8 mouse cellular contexts compared by ENCODE assay signal in genomic region chr2:85061107-85061541, GRCm38 (mm10). TPM values are rescaled to one million over a fixed set of nuclear protein-coding genes. Genes with fewer than 3 reads are reported as not detected.
DNase-seq lines count a peak whose midpoint lies in the region; ATAC-seq and TF ChIP-seq lines count a peak whose summit lies in the region.

No protein-coding gene starts in this region.

- no peak for ATAC-seq in heart, postnatal 0 days (ENCODE audit: insufficient read depth, low read depth)
- peak; percentile 64; the same call in 1 of the 2 replicates for ATAC-seq in limb, embryonic 11.5 days (ENCODE audit: insufficient number of reproducible peaks, low FRiP score, low TSS enrichment, low read depth)
- ATAC-seq in cerebellum, adult (ENCODE audit: insufficient number of reproducible peaks, low FRiP score, low TSS enrichment), result no peak

- no peak for TF ChIP-seq EP300 in heart, postnatal 0 days (IDR thresholded peaks at IDR 0.05; ENCODE audit: low read depth)

- no peak for DNase-seq in heart, embryonic 10.5 days (ENCODE audit: low spot score)
- no peak for DNase-seq in heart, postnatal 25 days (ENCODE audit: low spot score)
- DNase-seq in adrenal gland, postnatal 25 days, result peak; percentile 60
- DNase-seq in heart, postnatal 0 days (ENCODE audit: low spot score), result no peak
- peak; percentile 31 for DNase-seq in limb, embryonic 11.5 days (ENCODE audit: low spot score)
- no peak for DNase-seq in layer of hippocampus, postnatal 36 days

- H3K9me3 ChIP-seq in heart, embryonic 10.5 days, result no peaks in the 10 kb centered on the region
- no peaks in the 10 kb centered on the region for H3K9me3 ChIP-seq in heart, postnatal 0 days (replicated peaks; ENCODE audit: control insufficient read depth, low read length)
- no peaks in the 10 kb centered on the region for H3K9me3 ChIP-seq in limb, embryonic 11.5 days (ENCODE audit: control insufficient read depth, low read length)

- H3K79me2 ChIP-seq in myocyte (ENCODE audit: control insufficient read depth, insufficient read depth), result peaks cover 40% of the 10 kb centered on the region

- no peak for TF ChIP-seq POLR2A in myocyte (IDR thresholded peaks at IDR 0.05; ENCODE audit: insufficient read length, low read depth)

- intact Hi-C loops in heart, postnatal 25 days (cut with DNase I), result no loop called here

- peaks cover 23% of the 10 kb centered on the region for H3K4me1 ChIP-seq in heart, embryonic 10.5 days
- H3K4me1 ChIP-seq in heart, postnatal 0 days (ENCODE audit: control insufficient read depth, insufficient read depth), result peaks cover 5% of the 10 kb centered on the region
- no peaks in the 10 kb centered on the region for H3K4me1 ChIP-seq in limb, embryonic 11.5 days (ENCODE audit: control insufficient read depth, insufficient read depth, low read length)

- peaks cover 86% of the 10 kb centered on the region for H3K36me3 ChIP-seq in heart, embryonic 10.5 days
- peaks cover 58% of the 10 kb centered on the region for H3K36me3 ChIP-seq in heart, postnatal 0 days (replicated peaks; ENCODE audit: control insufficient read depth, insufficient read depth, low read length)
- peaks cover 15% of the 10 kb centered on the region for H3K36me3 ChIP-seq in limb, embryonic 11.5 days (ENCODE audit: control insufficient read depth, insufficient read depth, low read length)
- H3K36me3 ChIP-seq in myocyte (ENCODE audit: control insufficient read depth, insufficient read depth), result peaks cover 63% of the 10 kb centered on the region

- H3K9ac ChIP-seq in heart, postnatal 0 days (replicated peaks; ENCODE audit: low read depth, low read length), result peak overlapping the region; percentile 52
- peak overlapping the region; percentile 2; the same call in 1 of the 2 replicates for H3K9ac ChIP-seq in limb, embryonic 11.5 days (ENCODE audit: low read length)

- H3K4me3 ChIP-seq in heart, embryonic 10.5 days, result peak overlapping the region; percentile 59
- H3K4me3 ChIP-seq in heart, postnatal 0 days (ENCODE audit: low read depth, low read length), result peak overlapping the region; percentile 42
- H3K4me3 ChIP-seq in limb, embryonic 11.5 days (ENCODE audit: low read depth, low read length), result peak overlapping the region; percentile 19
- peak overlapping the region; percentile 28 for H3K4me3 ChIP-seq in myocyte

- H3K4me2 ChIP-seq in heart, postnatal 0 days (ENCODE audit: low read depth, low read length), result peak overlapping the region; percentile 63
- peak overlapping the region; percentile 36 for H3K4me2 ChIP-seq in limb, embryonic 11.5 days (ENCODE audit: low read depth, severe bottlenecking)
- peak overlapping the region; percentile 85 for H3K4me2 ChIP-seq in myocyte (ENCODE audit: low read depth)

- 21% methylated on average over 10 of the region's 10 CpGs for WGBS in heart, embryonic 10.5 days
- WGBS in heart, postnatal 0 days, result 14% methylated on average over 10 of the region's 10 CpGs
- WGBS in limb, embryonic 11.5 days, result 16% methylated on average over 10 of the region's 10 CpGs

- H3K27ac ChIP-seq in heart, embryonic 10.5 days, result peak overlapping the region; percentile 76
- H3K27ac ChIP-seq in heart, postnatal 0 days (ENCODE audit: low read depth), result 0 out of 2 replicates have a peak overlapping the region, but pooled peaks have one; percentile 31
- no peak overlapping the region; the same call in 1 of the 2 replicates for H3K27ac ChIP-seq in limb, embryonic 11.5 days (replicated peaks; ENCODE audit: low read depth, low read length)

- H3ac ChIP-seq in myocyte (ENCODE audit: control insufficient read depth, insufficient read length), result peak overlapping the region; percentile 35

- H3K27me3 ChIP-seq in heart, embryonic 10.5 days (ENCODE audit: insufficient read depth, poor library complexity, severe bottlenecking), result no peaks in the 10 kb centered on the region
- no peaks in the 10 kb centered on the region for H3K27me3 ChIP-seq in heart, postnatal 0 days (ENCODE audit: control insufficient read depth, insufficient read depth, low read length)
- H3K27me3 ChIP-seq in limb, embryonic 11.5 days (ENCODE audit: control insufficient read depth, insufficient read depth, low read length), result no peaks in the 10 kb centered on the region
- no peaks in the 10 kb centered on the region for H3K27me3 ChIP-seq in myocyte (ENCODE audit: control insufficient read depth, insufficient read depth, insufficient read length)

- no peak for TF ChIP-seq CTCF in heart, postnatal 0 days (IDR thresholded peaks at IDR 0.05; ENCODE audit: low read depth)

TF ChIP-seq in myocyte, 11 proteins besides CTCF, POLR2A, EP300 and RAD21:
- peak; percentile 34 for TF ChIP-seq POLR2AphosphoS2 (IDR thresholded peaks at IDR 0.05; ENCODE audit: insufficient read length, low read depth)
- no peak for TF ChIP-seq SRF (IDR thresholded peaks at IDR 0.05; ENCODE audit: control insufficient read depth, insufficient read length, low read depth)
- TF ChIP-seq CEBPB (IDR thresholded peaks at IDR 0.05; ENCODE audit: insufficient read depth, poor library complexity, severe bottlenecking), result peak; percentile 82

RNA-seq across cellular contexts. Expression of gene Tnks1bp1, which starts 13.3 kb away (rescaled TPM):
- polyA plus RNA-seq in heart, embryonic 10.5 days (2016; fragmentation: Nextera tagmentation; extraction: Ambion mirVana), result 24.7 and 25.9 TPM in 2 replicates
- total RNA-seq in heart, postnatal 25 days (2021), result 10 to 100 TPM; 63.2 to 65.0 TPM
- 80.1 and 137 TPM in 2 replicates for total RNA-seq in adrenal gland, postnatal 25 days (2021)
- 40.5 and 69.5 TPM in 2 replicates for total RNA-seq in heart, postnatal 0 days (2014; rRNA removed; ENCODE audit: low replicate concordance)
- polyA plus RNA-seq in heart, postnatal 0 days (2015; fragmentation: Nextera tagmentation; extraction: Ambion mirVana), result 15.4 and 17.7 TPM in 2 replicates
- polyA plus RNA-seq in limb, embryonic 11.5 days (2014; fragmentation: Nextera tagmentation; extraction: Ambion mirVana), result 6.7 and 7.0 TPM in 2 replicates
- polyA plus RNA-seq in myocyte (2012; fragmentation: generic; extraction: Trizol), result 84.0 TPM
- total RNA-seq in layer of hippocampus, postnatal 36 days (2021), result 100 to 1,000 TPM; 159 to 174 TPM

RNA-seq across cellular contexts. Expression of gene P2rx3, which starts 23.9 kb away (rescaled TPM):
- 1.1 and 1.6 TPM in 2 replicates for polyA plus RNA-seq in heart, embryonic 10.5 days (2016; fragmentation: Nextera tagmentation; extraction: Ambion mirVana)
- under 1 TPM; 0.26 to 0.42 TPM for total RNA-seq in heart, postnatal 25 days (2021)
- 0.76 and 2.2 TPM in 2 replicates for total RNA-seq in adrenal gland, postnatal 25 days (2021)
- total RNA-seq in heart, postnatal 0 days (2014; rRNA removed; ENCODE audit: low replicate concordance), result not detected in 2 replicates
- polyA plus RNA-seq in heart, postnatal 0 days (2015; fragmentation: Nextera tagmentation; extraction: Ambion mirVana), result 0.21 and 0.23 TPM in 2 replicates
- polyA plus RNA-seq in limb, embryonic 11.5 days (2014; fragmentation: Nextera tagmentation; extraction: Ambion mirVana), result 0.76 and 1.4 TPM in 2 replicates
- 53.1 TPM for polyA plus RNA-seq in myocyte (2012; fragmentation: generic; extraction: Trizol)
- total RNA-seq in layer of hippocampus, postnatal 36 days (2021), result 1 to 10 TPM; 1.4 to 2.7 TPM

RNA-seq across cellular contexts. Expression of gene Ssrp1, which starts 24.1 kb away (rescaled TPM):
- polyA plus RNA-seq in heart, embryonic 10.5 days (2016; fragmentation: Nextera tagmentation; extraction: Ambion mirVana), result 223 and 273 TPM in 2 replicates
- total RNA-seq in heart, postnatal 25 days (2021), result 10 to 100 TPM; 35.5 to 40.8 TPM
- 132 and 136 TPM in 2 replicates for total RNA-seq in adrenal gland, postnatal 25 days (2021)
- total RNA-seq in heart, postnatal 0 days (2014; rRNA removed; ENCODE audit: low replicate concordance), result 106 and 115 TPM in 2 replicates
- polyA plus RNA-seq in heart, postnatal 0 days (2015; fragmentation: Nextera tagmentation; extraction: Ambion mirVana), result 60.3 and 63.7 TPM in 2 replicates
- polyA plus RNA-seq in limb, embryonic 11.5 days (2014; fragmentation: Nextera tagmentation; extraction: Ambion mirVana), result 409 and 418 TPM in 2 replicates
- 123 TPM for polyA plus RNA-seq in myocyte (2012; fragmentation: generic; extraction: Trizol)
- 100 to 1,000 TPM; 120 TPM for total RNA-seq in layer of hippocampus, postnatal 36 days (2021)

Comparison
In these comparisons a context has a peak if more than half of its experiments do, and no peak if none do; other contexts are left out.
1. DNase-seq: peak in adrenal gland, postnatal 25 days (single experiment) and limb, embryonic 11.5 days (single experiment); none in heart, embryonic 10.5 days (single experiment), heart, postnatal 25 days (single experiment), heart, postnatal 0 days (single experiment) and layer of hippocampus, postnatal 36 days (0 of 2).
2. Peak in every context shown above with its lines, with median percentiles within 50 percentile points of each other: H3K4me3 ChIP-seq and H3K4me2 ChIP-seq.